Mouse (Mus musculus) thymus, postnatal 36 days (tissue): ENCODE data around the gene Btbd35f27.
"Not testable (repeated sequence)": the region's sequence is repeated elsewhere in the genome, so short reads cannot be mapped to it uniquely, and the experiment has no call there.

ENCODE experiments used
- DNase-seq, 2 experiments: peaks; one replicate each; pipeline ENCODE4 v3.0.0; 2022; ENCODE audit warnings: mixed read lengths in 2 of 2

Btbd35f27 gene

DNA sequence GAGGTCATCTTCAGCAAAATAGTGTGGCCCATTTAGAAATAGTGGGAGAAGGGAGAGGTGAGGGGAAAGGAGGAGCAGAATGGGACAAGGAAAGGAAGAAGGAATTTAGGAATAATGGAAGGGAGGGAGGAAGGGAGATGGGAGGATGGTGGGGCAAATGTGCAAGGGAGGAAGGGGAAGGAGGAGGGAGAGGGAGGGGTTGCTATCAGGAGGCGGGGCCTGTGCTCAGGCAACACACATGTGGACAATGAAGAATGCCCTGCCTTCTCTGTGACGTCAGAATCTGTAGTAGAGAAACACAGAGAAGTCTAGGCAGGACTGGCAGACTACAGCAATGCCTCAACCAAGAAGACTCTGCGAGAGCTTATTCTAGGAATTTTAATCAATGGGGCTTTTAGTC lies at the start of gene Btbd35f27:
Gene Btbd35f27, plus strand, starts transcription at position 301 of the 400 bp plus-strand sequence.
- not testable (repeated sequence) for DNase-seq
